ENCODE assay signal across 8 mouse cellular contexts in genomic region chr16:97850667-97851060, GRCm38 (mm10). TPM values are rescaled to one million over a fixed set of nuclear protein-coding genes. Genes with fewer than 3 reads are reported as not detected.
DNase-seq lines count a peak whose midpoint lies in the region; ATAC-seq and TF ChIP-seq lines count a peak whose summit lies in the region.

No protein-coding gene starts in this region.

- no peaks in the 10 kb centered on the region for H3K9me3 ChIP-seq in CH12.LX (replicated peaks; ENCODE audit: low read length)
- no peaks in the 10 kb centered on the region for H3K9me3 ChIP-seq in hindbrain, embryonic 14.5 days (ENCODE audit: control insufficient read depth, low read length)
- no peaks in the 10 kb centered on the region for H3K9me3 ChIP-seq in liver, embryonic 14.5 days (ENCODE audit: control insufficient read depth, low read length)

- TF ChIP-seq CTCF in CH12.LX (conservative IDR thresholded peaks at IDR 0.05 in 1 of 2, IDR thresholded peaks at IDR 0.05 in 1 of 2; ENCODE audit: low read depth in 2 of 2, low read length in 2 of 2): no peak
- no peak for TF ChIP-seq CTCF in liver, embryonic 14.5 days (IDR thresholded peaks at IDR 0.05; ENCODE audit: low read depth)

- no peaks in the 10 kb centered on the region for H3K27me3 ChIP-seq in CH12.LX (replicated peaks)
- no peaks in the 10 kb centered on the region for H3K27me3 ChIP-seq in hindbrain, embryonic 14.5 days (ENCODE audit: control insufficient read depth, insufficient read depth, low read length)
- no peaks in the 10 kb centered on the region for H3K27me3 ChIP-seq in liver, embryonic 14.5 days (ENCODE audit: control insufficient read depth, insufficient read depth, low read length)

- dilution Hi-C loops in CH12.LX (cut with MboI; ENCODE audit: extremely low pct_ligation_motif_present, extremely low pct_unique_long_range_greater_than_20kb, low sequenced_read_pairs): no loop called here

- DNase-seq in kidney, adult 9 months: peak; percentile 37
- DNase-seq in kidney, postnatal 10 days: no peak
- peak; percentile 57 for DNase-seq in CH12.LX (ENCODE audit: extremely low read depth)
- peak; percentile 31 for DNase-seq in c-Kit-positive CD71-positive TER-119-positive erythroid progenitor cells, embryonic 14.5 days (ENCODE audit: low spot score)
- DNase-seq in hindbrain, embryonic 14.5 days (ENCODE audit: low spot score): peak; percentile 37
- no peak for DNase-seq in liver, embryonic 14.5 days (ENCODE audit: low read depth in 3 of 3, low spot score in 3 of 3)
- DNase-seq in telencephalon, adult 2 months (ENCODE audit: low read depth, low spot score): peak; percentile 78
- no peak for DNase-seq in urinary bladder, postnatal 25 days (ENCODE audit: low spot score)

- WGBS in hindbrain, embryonic 14.5 days: 1% methylated on average over 11 of the region's 11 CpGs
- WGBS in liver, embryonic 14.5 days (ENCODE audit: insufficient replicate concordance): under 1% methylated on average over 11 of the region's 11 CpGs

- ATAC-seq in hindbrain, embryonic 14.5 days (ENCODE audit: low FRiP score): peak; percentile 67
- no peak; the same call in 1 of the 2 replicates for ATAC-seq in liver, embryonic 14.5 days (ENCODE audit: insufficient read depth)

- peak overlapping the region; percentile 77 for H3K27ac ChIP-seq in CH12.LX (ENCODE audit: insufficient read depth, low read depth)
- peak overlapping the region; percentile 100 for H3K27ac ChIP-seq in hindbrain, embryonic 14.5 days
- H3K27ac ChIP-seq in liver, embryonic 14.5 days: peak overlapping the region; percentile 42; the same call in 1 of the 2 replicates

- peak overlapping the region; percentile 67 to 88 (median 86) for H3K4me3 ChIP-seq in CH12.LX (replicated peaks in 1 of 3; ENCODE audit: low read depth in 2 of 3, low read length in 2 of 3, poor library complexity in 1 of 3)
- peak overlapping the region; percentile 82 for H3K4me3 ChIP-seq in hindbrain, embryonic 14.5 days (replicated peaks; ENCODE audit: low read length)
- H3K4me3 ChIP-seq in liver, embryonic 14.5 days (ENCODE audit: insufficient read depth in 1 of 2, low read depth in 2 of 2, low read length in 2 of 2): peak overlapping the region; percentile 79 to 92

- H3K4me1 ChIP-seq in CH12.LX (ENCODE audit: control insufficient read depth in 1 of 2, insufficient read depth in 2 of 2): peaks cover 27 to 60% of the 10 kb centered on the region in 2 experiments
- H3K4me1 ChIP-seq in hindbrain, embryonic 14.5 days (replicated peaks; ENCODE audit: control insufficient read depth, insufficient read depth, low read length): peaks cover 22% of the 10 kb centered on the region
- H3K4me1 ChIP-seq in liver, embryonic 14.5 days (replicated peaks; ENCODE audit: control insufficient read depth in 2 of 2, insufficient read depth in 2 of 2, low read length in 1 of 2): peaks cover 13 to 21% of the 10 kb centered on the region in 2 experiments

- peaks cover 2 to 40% of the 10 kb centered on the region in 2 experiments for H3K36me3 ChIP-seq in CH12.LX (replicated peaks in 1 of 2; ENCODE audit: control insufficient read depth in 1 of 2, insufficient read depth in 1 of 2, low read length in 1 of 2)
- H3K36me3 ChIP-seq in hindbrain, embryonic 14.5 days (replicated peaks; ENCODE audit: control insufficient read depth, insufficient read depth): peaks cover 5% of the 10 kb centered on the region
- no peaks in the 10 kb centered on the region for H3K36me3 ChIP-seq in liver, embryonic 14.5 days (replicated peaks; ENCODE audit: control insufficient read depth, insufficient read depth, low read depth)

- no peak; the same call in 1 of the 2 replicates for TF ChIP-seq RAD21 in CH12.LX (IDR thresholded peaks at IDR 0.05; ENCODE audit: low read depth, low read length)

- no peak for TF ChIP-seq POLR2A in CH12.LX (IDR thresholded peaks at IDR 0.05; ENCODE audit: low read depth, low read length)

- in situ Hi-C loops in CH12.LX (cut with MboI; ENCODE audit: low pct_ligation_motif_present, low pct_unique_long_range_greater_than_20kb, low sequenced_read_pairs): no loop called here

- TF ChIP-seq EP300 in CH12.LX (IDR thresholded peaks at IDR 0.05; ENCODE audit: low read length): no peak
- TF ChIP-seq EP300 in liver, embryonic 14.5 days (IDR thresholded peaks at IDR 0.05; ENCODE audit: low read depth): no peak

- H3K9ac ChIP-seq in CH12.LX (ENCODE audit: insufficient read depth, low read depth): peak overlapping the region; percentile 94
- H3K9ac ChIP-seq in hindbrain, embryonic 14.5 days: peak overlapping the region; percentile 96
- H3K9ac ChIP-seq in liver, embryonic 14.5 days (replicated peaks): peak overlapping the region; percentile 93

- peaks cover 11% of the 10 kb centered on the region for H3K79me2 ChIP-seq in CH12.LX (replicated peaks; ENCODE audit: control insufficient read depth, extremely low read depth, insufficient read depth, poor library complexity, severe bottlenecking)

- H3K4me2 ChIP-seq in CH12.LX (ENCODE audit: insufficient read depth, low read depth, poor library complexity, severe bottlenecking): peak overlapping the region; percentile 84
- peak overlapping the region; percentile 75 for H3K4me2 ChIP-seq in hindbrain, embryonic 14.5 days (replicated peaks)
- peak overlapping the region; percentile 87 for H3K4me2 ChIP-seq in liver, embryonic 14.5 days (ENCODE audit: low read depth)

TF ChIP-seq in CH12.LX, 34 proteins besides CTCF, POLR2A, EP300 and RAD21:
- TF ChIP-seq MEF2A (IDR thresholded peaks at IDR 0.05; ENCODE audit: borderline replicate concordance, low read depth, low read length) (no peak), NELFE (IDR thresholded peaks at IDR 0.05; ENCODE audit: low read depth, low read length) (peak; percentile 42; the same call in 1 of the 2 replicates), RCOR1 (conservative IDR thresholded peaks at IDR 0.05; ENCODE audit: low read depth, low read length) (no peak), MXI1 (IDR thresholded peaks at IDR 0.05; ENCODE audit: low read depth, low read length) (peak; percentile 92), ZNF384 (IDR thresholded peaks at IDR 0.05; ENCODE audit: low read depth, low read length) (no peak), SIN3A (IDR thresholded peaks at IDR 0.05; ENCODE audit: low read length) (peak; percentile 33; the same call in 1 of the 2 replicates), POLR2AphosphoS2 (IDR thresholded peaks at IDR 0.05; ENCODE audit: low read depth, low read length) (no peak), MAX (IDR thresholded peaks at IDR 0.05; ENCODE audit: low read length) (peak; percentile 88), NRF1 (IDR thresholded peaks at IDR 0.05; ENCODE audit: low read depth, low read length) (no peak), ETS1 (conservative IDR thresholded peaks at IDR 0.05; ENCODE audit: low read depth, low read length) (peak; percentile 13; the same call in 1 of the 2 replicates), CHD1 (IDR thresholded peaks at IDR 0.05; ENCODE audit: low read depth, low read length) (peak; percentile 38; the same call in 1 of the 2 replicates), E2F4 (IDR thresholded peaks at IDR 0.05; ENCODE audit: insufficient replicate concordance, low read depth, low read length) (no peak), MYC (IDR thresholded peaks at IDR 0.05; ENCODE audit: low read depth, low read length) (peak; percentile 94), SMC3 (IDR thresholded peaks at IDR 0.05; ENCODE audit: low read depth, low read length) (no peak), UBTF (IDR thresholded peaks at IDR 0.05; ENCODE audit: low read depth, low read length) (no peak), ELF1 (IDR thresholded peaks at IDR 0.05; ENCODE audit: low read depth, low read length) (no peak)

RNA-seq across cellular contexts. Expression of gene Prdm15, which starts 1.0 kb away (rescaled TPM):
- total RNA-seq in CH12.LX (2012; rRNA removed) (7.9 and 9.1 TPM in 2 replicates), CH12.LX (2014; rRNA removed) (6.3 and 6.4 TPM in 2 replicates)
- polyA plus RNA-seq in CH12.LX (2012; ENCODE audit: insufficient read length, low read depth): 6.8 and 7.3 TPM in 2 replicates
- polyA plus RNA-seq in hindbrain, embryonic 14.5 days (2014; fragmentation: Nextera tagmentation; extraction: Ambion mirVana): 9.2 and 10.0 TPM in 2 replicates
- 2.3 and 3.4 TPM in 2 replicates for polyA plus RNA-seq in liver, embryonic 14.5 days (2012; rRNA removed)
- 1.7 and 2.7 TPM in 2 replicates for polyA plus RNA-seq in liver, embryonic 14.5 days (2014; fragmentation: Nextera tagmentation; extraction: Ambion mirVana)

Comparison
In these comparisons a context has a peak if more than half of its experiments do, and no peak if none do; other contexts are left out.
1. DNase-seq: peak in kidney, adult 9 months (single experiment), CH12.LX (single experiment), c-Kit-positive CD71-positive TER-119-positive erythroid progenitor cells, embryonic 14.5 days (single experiment), hindbrain, embryonic 14.5 days (single experiment) and telencephalon, adult 2 months (single experiment); none in kidney, postnatal 10 days (single experiment), liver, embryonic 14.5 days (0 of 3) and urinary bladder, postnatal 25 days (single experiment).
2. H3K27ac ChIP-seq: peak in every context shown above with its lines; median percentile 100 in hindbrain, embryonic 14.5 days; 77 in CH12.LX; 42 in liver, embryonic 14.5 days.
3. Peak in every context shown above with its lines, with median percentiles within 50 percentile points of each other: H3K4me2 ChIP-seq, H3K4me3 ChIP-seq and H3K9ac ChIP-seq.